Mouse (Mus musculus) CD8-positive naive resting alpha-beta T cell, adult 2 months (primary cell): Measurements from ENCODE around the gene Atp6v1e1.

ENCODE experiments used
- DNase-seq, 2 experiments: peaks; one replicate each; pipeline ENCODE4 v3.0.0; 2022; ENCODE audit warnings: low read depth in 2 of 2, low spot score in 2 of 2

The Atp6v1e1 gene

DNA sequence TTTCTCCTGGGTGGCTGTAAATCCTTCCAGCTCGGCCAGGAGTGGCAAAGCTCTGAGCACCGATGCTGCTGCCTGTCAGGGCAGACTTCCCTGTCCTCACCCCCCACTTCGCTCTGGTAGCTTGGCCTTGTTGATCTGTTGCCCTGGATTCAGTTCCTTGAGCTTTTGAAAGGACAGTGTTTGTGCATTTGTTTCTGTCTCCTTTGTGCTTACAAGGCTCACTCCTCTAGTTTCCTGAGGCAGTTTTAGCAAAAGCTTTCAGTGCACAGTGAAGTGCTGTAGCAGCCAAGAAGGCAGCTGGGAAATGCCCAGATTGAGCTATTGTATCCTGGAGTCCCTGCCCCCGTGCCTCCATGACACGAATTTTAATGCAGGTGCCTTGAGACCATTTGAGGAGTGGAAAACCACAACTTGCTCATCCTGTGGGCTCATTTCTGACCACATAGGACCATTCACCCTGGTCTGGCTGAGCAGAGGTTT, 49.4 kb downstream of the Atp6v1e1 start, which contains the start of gene Slc25a18:
Gene Slc25a18 (plus strand): TSS at position 430 of the 480 bp plus-strand sequence.
- DNase-seq: no peak

DNA sequence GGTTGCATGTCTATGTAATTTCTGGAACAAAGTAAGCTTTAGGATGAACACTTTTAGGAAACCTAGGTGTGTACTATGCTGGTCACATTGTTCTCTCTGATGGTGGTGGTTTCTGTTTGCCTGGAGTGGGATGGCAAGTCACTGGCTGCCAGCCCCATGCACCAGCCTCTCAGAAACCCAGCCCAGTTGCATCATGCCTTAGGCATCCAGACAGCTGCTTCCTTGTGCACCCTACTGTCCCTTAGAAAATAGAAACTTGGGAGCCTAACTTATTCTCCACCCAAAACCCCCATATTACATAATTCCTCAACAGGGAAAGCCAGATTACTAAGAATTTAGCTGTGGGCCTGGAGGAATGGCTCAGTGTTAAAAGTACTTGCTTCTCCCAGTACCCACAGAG, 50.6 kb downstream of the Atp6v1e1 start:
- no peak for DNase-seq

DNA sequence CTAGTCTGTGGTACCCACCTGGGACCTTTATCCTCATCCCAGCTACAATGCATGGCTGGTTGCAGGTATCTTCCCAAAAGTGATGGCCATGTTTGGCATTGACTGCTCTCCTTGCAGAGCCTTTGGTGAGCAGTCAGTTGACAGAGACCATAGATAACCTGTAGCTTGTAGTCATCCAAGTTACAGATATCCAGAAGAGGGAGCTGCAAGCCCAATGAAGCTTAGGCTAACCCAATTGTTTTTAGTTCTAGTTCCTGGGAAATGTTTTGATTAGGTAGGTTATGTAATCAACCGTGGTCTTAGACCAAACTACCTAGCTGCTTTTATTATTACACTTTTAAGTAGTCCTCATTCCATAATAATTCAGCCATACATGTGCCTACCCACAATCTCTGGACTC, 51.2 kb downstream of the Atp6v1e1 start:
- no peak for DNase-seq

DNA sequence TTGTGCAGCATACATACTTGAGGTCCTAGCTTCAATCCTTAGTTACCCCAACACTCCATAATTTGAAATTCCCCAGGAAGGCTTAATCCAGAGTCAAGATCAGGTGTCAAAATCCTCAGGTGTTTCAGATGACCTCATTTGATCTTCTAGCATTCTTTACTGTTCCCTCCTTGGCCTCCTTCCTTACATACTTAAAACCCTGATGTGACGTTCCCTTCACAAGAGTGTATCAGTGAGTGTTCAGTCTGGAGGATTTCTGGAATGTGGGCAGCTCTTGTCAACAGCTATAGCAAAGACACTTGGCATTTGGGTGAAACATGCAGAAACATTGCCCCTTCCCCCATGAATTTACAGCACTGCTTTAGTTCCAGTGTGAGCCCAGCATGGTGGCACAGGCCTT, 52.6 kb downstream of the Atp6v1e1 start:
- no peak for DNase-seq

DNA sequence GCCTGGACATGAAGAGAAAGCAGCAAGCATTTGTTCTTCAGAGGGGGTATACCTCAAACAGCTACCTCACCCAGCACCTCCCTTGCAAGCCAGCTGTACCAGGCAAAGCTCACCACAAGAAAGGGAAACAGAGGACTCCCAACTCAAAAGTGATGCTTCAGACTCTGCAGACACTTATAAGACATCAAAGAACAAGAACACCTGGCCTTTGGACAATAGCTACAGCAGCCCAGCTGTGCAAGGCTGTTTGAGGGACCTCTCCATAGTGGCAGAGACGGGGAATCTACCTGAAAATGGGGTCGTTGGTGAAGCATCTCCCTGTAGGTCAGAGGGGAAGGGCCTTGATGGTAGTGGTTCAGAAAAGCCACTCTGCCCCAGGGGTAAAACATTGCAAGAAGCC, 61.4 kb downstream of the Atp6v1e1 start:
- DNase-seq: no peak

DNA sequence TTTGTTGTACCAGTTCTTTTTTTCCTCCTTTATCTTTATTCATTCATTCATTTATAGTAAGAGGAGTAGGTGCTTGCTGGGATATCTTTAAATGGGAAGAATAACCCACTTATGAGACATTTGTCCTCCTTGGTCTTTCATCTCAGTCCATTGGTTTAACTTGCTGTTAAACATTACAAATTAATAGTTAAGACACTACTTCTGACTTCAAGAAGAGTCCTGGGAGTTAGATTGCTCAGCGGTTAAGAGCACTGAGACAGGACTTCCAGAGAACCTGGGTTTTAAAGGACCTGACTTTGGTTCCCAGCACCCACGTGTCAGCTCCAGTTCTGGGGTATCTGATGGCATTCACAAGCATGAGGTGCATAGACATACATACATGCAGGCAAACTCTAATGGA, 76.2 kb downstream of the Atp6v1e1 start:
- DNase-seq: no peak
